Mouse (Mus musculus): ENCODE measurements at regions not wholly inside any gene's neighbourhood (a gene's known extent, or its start where the extent isn't known, plus 50 kb on each side); places are given as distances from the start of the nearest gene placed in this dataset.

GRCm38 (mm10) chr8:77775526-77775925 is 51.3 kb upstream of the Ednra start:
- no peak for TF ChIP-seq CTCF (IDR thresholded peaks at IDR 0.05; ENCODE audit: low read depth, low read length)
- TF ChIP-seq POLR2A (IDR thresholded peaks at IDR 0.05; ENCODE audit: insufficient read depth, low read length) = no peak
- TF ChIP-seq EP300 (IDR thresholded peaks at IDR 0.05; ENCODE audit: insufficient read depth, low read depth, low read length) = no peak

Measured in ES-Bruce4 (cell line).